ENCODE assay signal across 10 mouse cellular contexts in the genomic region with DNA sequence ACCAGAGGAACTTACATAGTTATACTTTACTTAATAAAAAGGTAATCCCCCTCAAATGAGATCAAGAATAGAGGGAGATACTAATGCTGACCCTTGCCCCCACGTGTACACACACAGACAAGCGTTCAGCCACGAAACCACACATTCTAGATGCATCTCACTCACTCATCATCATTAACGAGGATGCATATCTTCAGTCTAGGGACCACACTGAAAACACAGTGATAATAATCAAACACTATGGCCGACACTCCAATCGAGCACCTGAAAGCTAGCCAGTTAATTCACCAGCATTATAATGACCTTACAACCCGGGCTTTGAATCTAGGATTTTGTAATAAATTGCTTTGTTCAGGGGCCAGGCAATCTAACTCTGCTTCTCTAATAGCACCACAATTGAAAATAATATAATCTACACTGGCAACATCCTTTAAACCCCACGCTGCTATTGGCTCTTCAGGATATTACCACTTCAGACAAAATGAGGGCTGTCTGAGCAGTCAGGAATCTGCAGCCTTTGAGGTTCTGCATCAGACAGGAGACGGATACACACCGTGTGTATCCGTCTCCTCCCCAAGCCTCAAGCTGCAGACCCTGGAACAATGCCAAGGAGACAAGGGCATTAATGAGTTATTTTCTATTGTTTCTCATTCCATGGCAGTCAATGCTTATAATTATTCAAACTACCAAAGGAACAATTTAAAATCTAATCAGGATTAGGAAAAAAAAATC.
DNase-seq lines count a peak whose midpoint lies in the region; ATAC-seq lines count a peak whose summit lies in the region.
"Had no signal": no experiment of that assay in that cellular context is flagged by ENCODE, and none has a peak within 500 bp of the region (broad histone marks: within the 10 kb centered on the region; RNA-seq: fewer than 3 reads in every experiment).

No protein-coding gene starts in this region.

- no peak overlapping the region for H3K4me2 ChIP-seq in embryonic facial prominence, embryonic 14.5 days (ENCODE audit: low read depth, low read length)
- no peak overlapping the region for H3K4me2 ChIP-seq in hindbrain, embryonic 12.5 days (replicated peaks)
- H3K4me2 ChIP-seq in neural tube, embryonic 13.5 days: peak overlapping the region; percentile 24
- H3K4me2 ChIP-seq: limb, embryonic 13.5 days had no signal

- H3K36me3 ChIP-seq in embryonic facial prominence, embryonic 14.5 days (ENCODE audit: control insufficient read depth, insufficient read depth, low read length): no peaks in the 10 kb centered on the region
- no peaks in the 10 kb centered on the region for H3K36me3 ChIP-seq in embryonic facial prominence, embryonic 10.5 days (replicated peaks)
- H3K36me3 ChIP-seq in hindbrain, embryonic 12.5 days: no peaks in the 10 kb centered on the region
- no peaks in the 10 kb centered on the region for H3K36me3 ChIP-seq in neural tube, embryonic 13.5 days
- H3K36me3 ChIP-seq: limb, embryonic 13.5 days had no signal

- no peaks in the 10 kb centered on the region for H3K27me3 ChIP-seq in embryonic facial prominence, embryonic 14.5 days (replicated peaks; ENCODE audit: control insufficient read depth, insufficient read depth, low read length)
- no peaks in the 10 kb centered on the region for H3K27me3 ChIP-seq in embryonic facial prominence, embryonic 10.5 days (replicated peaks; ENCODE audit: low read depth, poor library complexity, severe bottlenecking)
- no peaks in the 10 kb centered on the region for H3K27me3 ChIP-seq in hindbrain, embryonic 12.5 days
- no peaks in the 10 kb centered on the region for H3K27me3 ChIP-seq in neural tube, embryonic 13.5 days
- H3K27me3 ChIP-seq: limb, embryonic 13.5 days had no signal

- H3K4me3 ChIP-seq in embryonic facial prominence, embryonic 14.5 days (ENCODE audit: low read depth, low read length): no peak overlapping the region
- H3K4me3 ChIP-seq in embryonic facial prominence, embryonic 10.5 days: no peak overlapping the region
- no peak overlapping the region for H3K4me3 ChIP-seq in hindbrain, embryonic 12.5 days
- H3K4me3 ChIP-seq in neural tube, embryonic 13.5 days: no peak overlapping the region
- H3K4me3 ChIP-seq: limb, embryonic 13.5 days had no signal

- H3K9me3 ChIP-seq in embryonic facial prominence, embryonic 14.5 days (ENCODE audit: control insufficient read depth, low read length): no peaks in the 10 kb centered on the region
- no peaks in the 10 kb centered on the region for H3K9me3 ChIP-seq in embryonic facial prominence, embryonic 10.5 days
- H3K9me3 ChIP-seq in hindbrain, embryonic 12.5 days (replicated peaks): no peaks in the 10 kb centered on the region
- H3K9me3 ChIP-seq in neural tube, embryonic 13.5 days: no peaks in the 10 kb centered on the region
- H3K9me3 ChIP-seq: limb, embryonic 13.5 days had no signal

- H3K4me1 ChIP-seq in embryonic facial prominence, embryonic 14.5 days (ENCODE audit: control insufficient read depth, insufficient read depth, low read length): no peaks in the 10 kb centered on the region
- H3K4me1 ChIP-seq in embryonic facial prominence, embryonic 10.5 days: no peaks in the 10 kb centered on the region
- peaks cover 8% of the 10 kb centered on the region for H3K4me1 ChIP-seq in hindbrain, embryonic 12.5 days
- peaks cover 30% of the 10 kb centered on the region for H3K4me1 ChIP-seq in neural tube, embryonic 13.5 days (replicated peaks)
- H3K4me1 ChIP-seq: limb, embryonic 13.5 days had no signal

- intact Hi-C loops in left cerebral cortex, postnatal 4 days (cut with DNase I): no loop called here
- intact Hi-C loops in left cerebral cortex, postnatal 14 days (cut with DNase I): no loop called here

- ATAC-seq in embryonic facial prominence, embryonic 14.5 days (ENCODE audit: low read depth): peak; percentile 50; the same call in 1 of the 2 replicates
- peak; percentile 77 for ATAC-seq in hindbrain, embryonic 12.5 days (ENCODE audit: low FRiP score)
- ATAC-seq in neural tube, embryonic 13.5 days (ENCODE audit: low read depth): peak; percentile 94

- 68% methylated on average over 11 of the region's 11 CpGs for WGBS in embryonic facial prominence, embryonic 14.5 days
- 81% methylated on average over 11 of the region's 11 CpGs for whole genome bisulfite sequencing in embryonic facial prominence, embryonic 10.5 days
- 55% methylated on average over 11 of the region's 11 CpGs for whole genome bisulfite sequencing in hindbrain, embryonic 12.5 days
- WGBS in neural tube, embryonic 13.5 days: 34% methylated on average over 11 of the region's 11 CpGs

- no peak overlapping the region for H3K9ac ChIP-seq in embryonic facial prominence, embryonic 14.5 days (ENCODE audit: low read depth, low read length)
- no peak overlapping the region for H3K9ac ChIP-seq in hindbrain, embryonic 12.5 days
- H3K9ac ChIP-seq in neural tube, embryonic 13.5 days: peak overlapping the region; percentile 41; the same call in 1 of the 2 replicates
- H3K9ac ChIP-seq: limb, embryonic 13.5 days had no signal

- no peak overlapping the region for H3K27ac ChIP-seq in embryonic facial prominence, embryonic 14.5 days (replicated peaks; ENCODE audit: low read depth, low read length)
- no peak overlapping the region for H3K27ac ChIP-seq in embryonic facial prominence, embryonic 10.5 days (replicated peaks)
- H3K27ac ChIP-seq in hindbrain, embryonic 12.5 days: peak overlapping the region; percentile 74
- H3K27ac ChIP-seq in neural tube, embryonic 13.5 days (replicated peaks): peak overlapping the region; percentile 85
- H3K27ac ChIP-seq: limb, embryonic 13.5 days; macrophage had no signal

- DNase-seq in embryonic facial prominence, embryonic 14.5 days (ENCODE audit: low spot score): peak; percentile 38
- DNase-seq in embryonic facial prominence, embryonic 10.5 days (ENCODE audit: low spot score): no peak
- DNase-seq in left cerebral cortex, postnatal 4 days: peak; percentile 17
- no peak for DNase-seq in left cerebral cortex, postnatal 14 days (ENCODE audit: low spot score in 2 of 2)
- no peak for DNase-seq in thymus, postnatal 25 days
- no peak for DNase-seq in thymus, adult 18-20 months

Comparison
In these comparisons a context has a peak if more than half of its experiments do, and no peak if none do; other contexts are left out.
1. DNase-seq: peak in embryonic facial prominence, embryonic 14.5 days (single experiment) and left cerebral cortex, postnatal 4 days (single experiment); none in embryonic facial prominence, embryonic 10.5 days (single experiment), left cerebral cortex, postnatal 14 days (0 of 2), thymus, postnatal 25 days (single experiment) and thymus, adult 18-20 months (0 of 2).
2. H3K27ac ChIP-seq: peak in hindbrain, embryonic 12.5 days (single experiment) and neural tube, embryonic 13.5 days (single experiment); none in embryonic facial prominence, embryonic 14.5 days (single experiment) and embryonic facial prominence, embryonic 10.5 days (single experiment).
3. Peak in every context shown above with its lines, with median percentiles within 50 percentile points of each other: ATAC-seq.